In genomic region chr12:113220447-113220846, GRCm38 (mm10) we compare ENCODE assay signal across 8 mouse cellular contexts. TPM values are rescaled to one million over a fixed set of nuclear protein-coding genes. Genes with fewer than 3 reads are reported as not detected.
DNase-seq lines count a peak whose midpoint lies in the region; ATAC-seq and TF ChIP-seq lines count a peak whose summit lies in the region.

No protein-coding gene starts in this region.

- TF ChIP-seq EP300 in ES-Bruce4 (IDR thresholded peaks at IDR 0.05; ENCODE audit: insufficient read depth, low read depth, low read length) = no peak
- TF ChIP-seq EP300 in lung, postnatal 0 days (IDR thresholded peaks at IDR 0.05) = no peak

- ATAC-seq in forebrain, embryonic 14.5 days = peak; percentile 42
- ATAC-seq in hindbrain, embryonic 11.5 days (ENCODE audit: low FRiP score) = peak; percentile 23
- peak; percentile 32 for ATAC-seq in lung, postnatal 0 days

- no peaks in the 10 kb centered on the region for H3K4me1 ChIP-seq in ES-Bruce4 (ENCODE audit: control insufficient read depth, insufficient read depth, low read length)
- H3K4me1 ChIP-seq in forebrain, embryonic 14.5 days (ENCODE audit: control insufficient read depth, insufficient read depth, low read length) = no peaks in the 10 kb centered on the region
- no peaks in the 10 kb centered on the region for H3K4me1 ChIP-seq in hindbrain, embryonic 11.5 days (replicated peaks; ENCODE audit: control insufficient read depth, insufficient read depth, low read length)
- no peaks in the 10 kb centered on the region for H3K4me1 ChIP-seq in lung, postnatal 0 days (ENCODE audit: insufficient read depth, low read depth, low read length)

- no peak overlapping the region for H3K4me2 ChIP-seq in forebrain, embryonic 14.5 days (ENCODE audit: low read length)
- no peak overlapping the region for H3K4me2 ChIP-seq in hindbrain, embryonic 11.5 days (replicated peaks; ENCODE audit: low read depth, low read length)
- no peak overlapping the region for H3K4me2 ChIP-seq in lung, postnatal 0 days (replicated peaks; ENCODE audit: low read depth, low read length)

- no peak overlapping the region for H3K9ac ChIP-seq in ES-Bruce4 (ENCODE audit: low read depth, poor library complexity, severe bottlenecking)
- H3K9ac ChIP-seq in forebrain, embryonic 14.5 days (ENCODE audit: low read length) = no peak overlapping the region
- no peak overlapping the region for H3K9ac ChIP-seq in hindbrain, embryonic 11.5 days (ENCODE audit: low read depth, low read length)
- no peak overlapping the region for H3K9ac ChIP-seq in lung, postnatal 0 days (replicated peaks; ENCODE audit: low read depth)

- TF ChIP-seq CTCF in ES-Bruce4 (IDR thresholded peaks at IDR 0.05; ENCODE audit: low read depth, low read length) = peak; percentile 68
- TF ChIP-seq CTCF in lung, postnatal 0 days (IDR thresholded peaks at IDR 0.05) = peak; percentile 75

- WGBS in forebrain, embryonic 14.5 days = 50% methylated on average over 4 of the region's 4 CpGs
- 48% methylated on average over 4 of the region's 4 CpGs for WGBS in hindbrain, embryonic 11.5 days
- WGBS in lung, postnatal 0 days = 37% methylated on average over 4 of the region's 4 CpGs

- no peaks in the 10 kb centered on the region for H3K27me3 ChIP-seq in ES-Bruce4 (ENCODE audit: control insufficient read depth, insufficient read depth, low read length, poor library complexity, severe bottlenecking)
- no peaks in the 10 kb centered on the region for H3K27me3 ChIP-seq in forebrain, embryonic 14.5 days (replicated peaks; ENCODE audit: control insufficient read depth, insufficient read depth, low read length)
- no peaks in the 10 kb centered on the region; the same call in 1 of the 2 replicates for H3K27me3 ChIP-seq in hindbrain, embryonic 11.5 days (ENCODE audit: control insufficient read depth, insufficient read depth, low read length)
- H3K27me3 ChIP-seq in lung, postnatal 0 days (replicated peaks; ENCODE audit: insufficient read depth, low read length) = no peaks in the 10 kb centered on the region

- TF ChIP-seq POLR2A in ES-Bruce4 (IDR thresholded peaks at IDR 0.05; ENCODE audit: insufficient read depth, low read length) = no peak

- DNase-seq in adrenal gland, postnatal 36 days = peak; percentile 72 to 75
- DNase-seq in forebrain, embryonic 14.5 days (ENCODE audit: low spot score) = peak; percentile 72
- peak; percentile 64 for DNase-seq in hindbrain, embryonic 11.5 days (ENCODE audit: low spot score)
- DNase-seq in layer of hippocampus, adult 9-10 months (ENCODE audit: low spot score) = peak; percentile 43
- peak; percentile 75 for DNase-seq in lung, postnatal 0 days (ENCODE audit: low spot score)
- peak; percentile 87 for DNase-seq in retina, embryonic 14.5 days (ENCODE audit: low spot score)
- peak; percentile 75 to 79 for DNase-seq in thymus, postnatal 36 days

- no peak overlapping the region for H3K27ac ChIP-seq in ES-Bruce4 (ENCODE audit: insufficient read depth, low read length)
- H3K27ac ChIP-seq in forebrain, embryonic 14.5 days (ENCODE audit: low read depth, low read length) = no peak overlapping the region
- no peak overlapping the region for H3K27ac ChIP-seq in hindbrain, embryonic 11.5 days (ENCODE audit: low read depth, low read length)
- no peak overlapping the region for H3K27ac ChIP-seq in lung, postnatal 0 days (ENCODE audit: low read length)

- no peaks in the 10 kb centered on the region for H3K9me3 ChIP-seq in ES-Bruce4 (replicated peaks; ENCODE audit: control insufficient read depth, insufficient read depth, low read length, poor library complexity, severe bottlenecking)
- no peaks in the 10 kb centered on the region for H3K9me3 ChIP-seq in forebrain, embryonic 14.5 days (replicated peaks; ENCODE audit: control insufficient read depth, low read length)
- no peaks in the 10 kb centered on the region for H3K9me3 ChIP-seq in hindbrain, embryonic 11.5 days (ENCODE audit: control insufficient read depth, low read length)
- H3K9me3 ChIP-seq in lung, postnatal 0 days (ENCODE audit: low read length) = no peaks in the 10 kb centered on the region

- H3K4me3 ChIP-seq in ES-Bruce4 (ENCODE audit: low read depth, low read length) = no peak overlapping the region
- no peak overlapping the region for H3K4me3 ChIP-seq in forebrain, embryonic 14.5 days (ENCODE audit: low read depth, low read length)
- no peak overlapping the region for H3K4me3 ChIP-seq in hindbrain, embryonic 11.5 days (ENCODE audit: low read depth, low read length)
- no peak overlapping the region for H3K4me3 ChIP-seq in lung, postnatal 0 days (ENCODE audit: low read depth, low read length)

- H3K36me3 ChIP-seq in ES-Bruce4 (ENCODE audit: control insufficient read depth, insufficient read depth, low read length, poor library complexity, severe bottlenecking) = no peaks in the 10 kb centered on the region
- H3K36me3 ChIP-seq in forebrain, embryonic 14.5 days (ENCODE audit: control insufficient read depth, insufficient read depth, low read length) = no peaks in the 10 kb centered on the region
- H3K36me3 ChIP-seq in hindbrain, embryonic 11.5 days (ENCODE audit: control insufficient read depth, insufficient read depth, low read length) = no peaks in the 10 kb centered on the region
- H3K36me3 ChIP-seq in lung, postnatal 0 days (ENCODE audit: insufficient read depth, low read length) = no peaks in the 10 kb centered on the region

RNA-seq across cellular contexts. Expression of gene Tmem121, which starts 34.7 kb away (rescaled TPM):
- polyA plus RNA-seq in ES-Bruce4 (2011; ENCODE audit: insufficient read depth, insufficient read length, low read depth, missing spikeins) = 4.8 and 5.2 TPM in 2 replicates
- 1 to 10 TPM; 4.5 to 7.4 TPM for total RNA-seq in adrenal gland, postnatal 36 days (2021)
- polyA plus RNA-seq in forebrain, embryonic 14.5 days (2014; fragmentation: Nextera tagmentation; extraction: Ambion mirVana) = 28.9 and 31.5 TPM in 2 replicates
- polyA plus RNA-seq in hindbrain, embryonic 11.5 days (2014; fragmentation: Nextera tagmentation; extraction: Ambion mirVana) = 8.9 and 10.8 TPM in 2 replicates
- polyA plus RNA-seq in lung, postnatal 0 days (2015; fragmentation: Nextera tagmentation; extraction: Ambion mirVana) = 1.2 TPM in 2 replicates
